Mouse (Mus musculus): ENCODE measurements at regions not wholly inside any gene's neighbourhood (a gene's known extent, or its start where the extent isn't known, plus 50 kb on each side); places are given as distances from the start of the nearest gene placed in this dataset.

DNA sequence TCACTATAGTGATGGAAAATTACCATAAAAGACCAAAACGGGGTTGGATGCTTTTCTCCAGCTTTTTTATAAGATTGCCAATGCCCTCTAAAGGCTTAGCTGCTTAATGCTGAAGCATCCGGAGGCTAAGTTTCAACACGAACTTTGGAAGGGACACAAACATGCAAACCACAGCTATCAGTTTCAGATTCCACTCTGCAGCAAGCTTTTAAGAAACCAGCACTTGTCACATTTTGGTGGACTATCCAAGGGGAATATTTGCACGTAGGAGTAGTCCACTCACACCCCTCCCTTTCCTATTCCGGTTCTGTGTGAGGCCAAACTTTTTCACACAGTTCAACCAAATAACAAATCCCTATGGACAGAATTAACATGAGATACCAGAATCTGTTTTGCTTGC, 157.9 kb downstream of the Plpp3 start:
- no peak for TF ChIP-seq CTCF (IDR thresholded peaks at IDR 0.05; ENCODE audit: borderline replicate concordance, insufficient read depth, low read depth, low read length)
- no peak for TF ChIP-seq POLR2A (IDR thresholded peaks at IDR 0.05; ENCODE audit: borderline replicate concordance, insufficient read depth, low read length)

Data from cerebellum, adult 2 months (tissue).